Mouse (Mus musculus): ENCODE data around the gene Ripk3. TPM values are rescaled to one million over a fixed set of nuclear protein-coding genes. Genes with fewer than 3 reads are reported as not detected.
A peak's percentile ranks its signal among the peaks of the same experiment; 100 is the strongest.

The Ripk3 gene
- total RNA-seq, 2 experiments from 2014 or later = 1.6 to 2.5 TPM

GRCm38 (mm10) chr14:55795380-55796163 is 6.9 kb upstream of the Ripk3 start:
- DNase-seq (ENCODE audit: low spot score) = peak; percentile 34

GRCm38 (mm10) chr14:55793946-55794345 is 5.3 kb upstream of the Ripk3 start:
- no peak for DNase-seq (ENCODE audit: low spot score)

- peak; percentile 0 for DNase-seq (ENCODE audit: low spot score)
Measured at GRCm38 (mm10) chr14:55793461-55793860, 4.8 kb upstream of the Ripk3 start.

GRCm38 (mm10) chr14:55787731-55788130 is 934 bp downstream of the Ripk3 start:
- DNase-seq (ENCODE audit: low spot score) = peak; percentile 0

- peak; percentile 1 for DNase-seq (ENCODE audit: low spot score)
Measured at GRCm38 (mm10) chr14:55785195-55785594, 3.5 kb downstream of the Ripk3 start.

- DNase-seq (ENCODE audit: low spot score) = peak; percentile 5
Measured at GRCm38 (mm10) chr14:55783958-55784235, 4.8 kb downstream of the Ripk3 start, which contains the start of gene Adcy4. TSS of gene Adcy4 (minus strand) at chr14:55784095.

GRCm38 (mm10) chr14:55783171-55783957 is 5.3 kb downstream of the Ripk3 start:
- DNase-seq (ENCODE audit: low spot score) = peak; percentile 63

- no peak for DNase-seq (ENCODE audit: low spot score)
Measured at GRCm38 (mm10) chr14:55782361-55782960, 6.2 kb downstream of the Ripk3 start.

- peak; percentile 70 for DNase-seq (ENCODE audit: low spot score)
Measured at GRCm38 (mm10) chr14:55781310-55781709, 7.4 kb downstream of the Ripk3 start.

GRCm38 (mm10) chr14:55780736-55781135 is 7.9 kb downstream of the Ripk3 start:
- no peak for DNase-seq (ENCODE audit: low spot score)

- DNase-seq (ENCODE audit: low spot score) = no peak
Measured at GRCm38 (mm10) chr14:55779656-55780055, 9.0 kb downstream of the Ripk3 start.

- DNase-seq (ENCODE audit: low spot score) = no peak
Measured at GRCm38 (mm10) chr14:55778686-55779085, 10.0 kb downstream of the Ripk3 start.

GRCm38 (mm10) chr14:55777806-55778205 is 10.9 kb downstream of the Ripk3 start:
- DNase-seq (ENCODE audit: low spot score) = no peak

- DNase-seq (ENCODE audit: low spot score) = no peak
Measured at GRCm38 (mm10) chr14:55777176-55777575, 11.5 kb downstream of the Ripk3 start.

GRCm38 (mm10) chr14:55776711-55777110 is 12.0 kb downstream of the Ripk3 start:
- DNase-seq (ENCODE audit: low spot score) = no peak

- no peak for DNase-seq (ENCODE audit: low spot score)
Measured at GRCm38 (mm10) chr14:55769087-55769703, 19.5 kb downstream of the Ripk3 start.

GRCm38 (mm10) chr14:55768555-55768954 is 20.1 kb downstream of the Ripk3 start:
- no peak for DNase-seq (ENCODE audit: low spot score)

GRCm38 (mm10) chr14:55767519-55768414 is 20.9 kb downstream of the Ripk3 start:
- DNase-seq (ENCODE audit: low spot score) = no peak

- DNase-seq (ENCODE audit: low spot score) = no peak
Measured at GRCm38 (mm10) chr14:55765696-55766095, 23.0 kb downstream of the Ripk3 start, which contains the start of gene Ltb4r1. TSS of gene Ltb4r1 (plus strand) at chr14:55765962.

GRCm38 (mm10) chr14:55763166-55763565 is 25.5 kb downstream of the Ripk3 start:
- no peak for DNase-seq (ENCODE audit: low spot score)

All from gastrocnemius, adult 18-20 months (tissue).